Mouse (Mus musculus): ENCODE results near the gene Olfr465-ps1.

Olfr465-ps1 gene

GRCm38 (mm10) chr13:65137789-65138188, at the start of gene Olfr465-ps1:
TSS of gene Olfr465-ps1 (plus strand) at chr13:65138089.
- DNase-seq (ENCODE audit: low spot score), result no peak

- no peak for DNase-seq (ENCODE audit: low spot score)
These were observed 42.0 kb upstream of the Olfr465-ps1 start for GRCm38 (mm10) chr13:65095923-65096322.

GRCm38 (mm10) chr13:65097018-65097417, 40.9 kb upstream of the Olfr465-ps1 start:
- no peak for DNase-seq (ENCODE audit: low spot score)

- DNase-seq (ENCODE audit: low spot score), result no peak
These were observed 37.2 kb upstream of the Olfr465-ps1 start for GRCm38 (mm10) chr13:65100678-65101077.

GRCm38 (mm10) chr13:65101232-65101631, 36.7 kb upstream of the Olfr465-ps1 start:
- no peak for DNase-seq (ENCODE audit: low spot score)

GRCm38 (mm10) chr13:65111961-65112360, 25.9 kb upstream of the Olfr465-ps1 start:
- DNase-seq (ENCODE audit: low spot score), result no peak

- peak; percentile 86 for DNase-seq (ENCODE audit: low spot score)
These were observed 25.3 kb upstream of the Olfr465-ps1 start, which contains the start of gene Mfsd14b for GRCm38 (mm10) chr13:65112459-65113110. TSS of gene Mfsd14b (minus strand) at chr13:65112975.

- no peak for DNase-seq (ENCODE audit: low spot score)
These were observed 24.6 kb upstream of the Olfr465-ps1 start for GRCm38 (mm10) chr13:65113239-65113638.

GRCm38 (mm10) chr13:65120984-65121383, 16.9 kb upstream of the Olfr465-ps1 start:
- no peak for DNase-seq (ENCODE audit: low spot score)

- no peak for DNase-seq (ENCODE audit: low spot score)
These were observed 15.8 kb upstream of the Olfr465-ps1 start for GRCm38 (mm10) chr13:65122111-65122510.

- no peak for DNase-seq (ENCODE audit: low spot score)
These were observed 10.6 kb upstream of the Olfr465-ps1 start for GRCm38 (mm10) chr13:65127063-65127847.

GRCm38 (mm10) chr13:65149940-65150339, 12.1 kb downstream of the Olfr465-ps1 start, which contains the start of gene Olfr466:
TSS of gene Olfr466 (plus strand) at chr13:65150240.
- DNase-seq (ENCODE audit: low spot score), result no peak

GRCm38 (mm10) chr13:65174102-65174501, 36.2 kb downstream of the Olfr465-ps1 start:
- DNase-seq (ENCODE audit: low spot score), result no peak

- peak; percentile 25 for DNase-seq (ENCODE audit: low spot score)
These were observed 38.0 kb downstream of the Olfr465-ps1 start for GRCm38 (mm10) chr13:65175734-65176471.

GRCm38 (mm10) chr13:65176472-65177091, 38.7 kb downstream of the Olfr465-ps1 start:
- no peak for DNase-seq (ENCODE audit: low spot score)
